Mouse (Mus musculus): ENCODE measurements around the gene Vwa3a. TPM values are rescaled to one million over a fixed set of nuclear protein-coding genes. Genes with fewer than 3 reads are reported as not detected.
A peak's percentile ranks its signal among the peaks of the same experiment; 100 is the strongest.

The Vwa3a gene
- polyA plus RNA-seq, 1 experiment = 0.03 TPM

- WGBS = 6% methylated on average over 16 of the region's 16 CpGs
- no peak for TF ChIP-seq POLR2A (IDR thresholded peaks at IDR 0.05; ENCODE audit: low read depth, low read length)
- Histone ChIP-seq H3K27me3 (ENCODE audit: control insufficient read depth, insufficient read depth, low read length) (no peaks in the 10 kb centered on the region), H3K4me1 (ENCODE audit: control insufficient read depth, insufficient read depth, insufficient read length, low read length) (peaks cover 16% of the 10 kb centered on the region; the same call in 1 of the 2 replicates), H3K4me3 (ENCODE audit: low read depth, low read length) (peak overlapping the region; percentile 86), H3K36me3 (ENCODE audit: control insufficient read depth, insufficient read depth, low read length) (0 out of 2 replicates have a peak, but pooled peaks cover 2% of the 10 kb centered on the region), H3K27ac (ENCODE audit: insufficient read depth, low read depth, low read length) (peak overlapping the region; percentile 74; the same call in 1 of the 2 replicates)
Observed at GRCm38 (mm10) chr7:120843852-120844435, 104.8 kb downstream of the Vwa3a start.

- Histone ChIP-seq H3K36me3 (ENCODE audit: control insufficient read depth, insufficient read depth, low read length) (0 out of 2 replicates have a peak, but pooled peaks cover 2% of the 10 kb centered on the region), H3K27me3 (ENCODE audit: control insufficient read depth, insufficient read depth, low read length) (no peaks in the 10 kb centered on the region), H3K4me1 (ENCODE audit: control insufficient read depth, insufficient read depth, insufficient read length, low read length) (peaks cover 19% of the 10 kb centered on the region; the same call in 1 of the 2 replicates), H3K4me3 (ENCODE audit: low read depth, low read length) (peak overlapping the region; percentile 86), H3K27ac (ENCODE audit: insufficient read depth, low read depth, low read length) (no peak overlapping the region)
- TF ChIP-seq CTCF (IDR thresholded peaks at IDR 0.05; ENCODE audit: extremely low read depth, insufficient read length, insufficient replicate concordance, low read depth, low read length) = no peak
- no peak for TF ChIP-seq POLR2A (IDR thresholded peaks at IDR 0.05; ENCODE audit: low read depth, low read length)
- 52% methylated on average over 9 of the region's 9 CpGs for WGBS
Observed at GRCm38 (mm10) chr7:120844689-120845088, 105.6 kb downstream of the Vwa3a start.

GRCm38 (mm10) chr7:120848831-120849512 lies 109.9 kb downstream of the Vwa3a start:
- H3K4me3 ChIP-seq (ENCODE audit: low read depth, low read length) = no peak overlapping the region; the same call in 1 of the 2 replicates
- TF ChIP-seq CTCF (IDR thresholded peaks at IDR 0.05; ENCODE audit: extremely low read depth, insufficient read length, insufficient replicate concordance, low read depth, low read length) (no peak), POLR2A (IDR thresholded peaks at IDR 0.05; ENCODE audit: low read depth, low read length) (no peak)
- peaks cover 38% of the 10 kb centered on the region for H3K4me1 ChIP-seq (ENCODE audit: control insufficient read depth, insufficient read depth, insufficient read length, low read length)
- H3K36me3 ChIP-seq (ENCODE audit: control insufficient read depth, insufficient read depth, low read length) = 0 out of 2 replicates have a peak, but pooled peaks cover 2% of the 10 kb centered on the region
- 19% methylated on average over 3 of the region's 3 CpGs for WGBS
- no peaks in the 10 kb centered on the region for H3K27me3 ChIP-seq (ENCODE audit: control insufficient read depth, insufficient read depth, low read length)
- peak overlapping the region; percentile 74 for H3K27ac ChIP-seq (ENCODE audit: insufficient read depth, low read depth, low read length)

GRCm38 (mm10) chr7:120850165-120850564 lies 111.0 kb downstream of the Vwa3a start:
- H3K4me1 ChIP-seq (ENCODE audit: control insufficient read depth, insufficient read depth, insufficient read length, low read length) = peaks cover 31% of the 10 kb centered on the region
- no peak overlapping the region for H3K27ac ChIP-seq (ENCODE audit: insufficient read depth, low read depth, low read length)
- H3K4me3 ChIP-seq (ENCODE audit: low read depth, low read length) = no peak overlapping the region
- WGBS = 88% methylated on average over 3 of the region's 3 CpGs
- 0 out of 2 replicates have a peak, but pooled peaks cover 2% of the 10 kb centered on the region for H3K36me3 ChIP-seq (ENCODE audit: control insufficient read depth, insufficient read depth, low read length)
- TF ChIP-seq POLR2A (IDR thresholded peaks at IDR 0.05; ENCODE audit: low read depth, low read length) = no peak
- no peak for TF ChIP-seq CTCF (IDR thresholded peaks at IDR 0.05; ENCODE audit: extremely low read depth, insufficient read length, insufficient replicate concordance, low read depth, low read length)
- H3K27me3 ChIP-seq (ENCODE audit: control insufficient read depth, insufficient read depth, low read length) = no peaks in the 10 kb centered on the region

Other genes starting within 250 kb of the Vwa3a start
- gene Uqcrc2, start 104.1 kb upstream of the Vwa3a start, polyA plus RNA-seq (2012; rRNA removed) = 40.2 and 62.7 TPM in 2 replicates
- not detected in 2 replicates for gene Pdzd9, start 69.0 kb upstream of the Vwa3a start, polyA plus RNA-seq (2012; rRNA removed)
- gene Mosmo, start 61.7 kb upstream of the Vwa3a start, polyA plus RNA-seq (2012; rRNA removed) = 3.8 and 5.3 TPM in 2 replicates
- gene Gm5737, start 73.0 kb downstream of the Vwa3a start, polyA plus RNA-seq (2012; rRNA removed) = not detected in 2 replicates
- 9.4 and 22.8 TPM in 2 replicates for gene Eef2k, start 103.5 kb downstream of the Vwa3a start, polyA plus RNA-seq (2012; rRNA removed)
- 6.9 and 10.9 TPM in 2 replicates for gene Polr3e, start 178.4 kb downstream of the Vwa3a start, polyA plus RNA-seq (2012; rRNA removed)
- gene Cdr2, start 243.0 kb downstream of the Vwa3a start, polyA plus RNA-seq (2012; rRNA removed) = 37.1 and 51.7 TPM in 2 replicates
- gene Mfsd13b, start 243.2 kb downstream of the Vwa3a start, polyA plus RNA-seq (2012; rRNA removed) = 0.11 and 0.13 TPM in 2 replicates

Measured in small intestine, adult 2 months (tissue).